Mouse (Mus musculus): Measurements from ENCODE around the gene Krt39. TPM values are rescaled to one million over a fixed set of nuclear protein-coding genes. Genes with fewer than 3 reads are reported as not detected.

Gene Krt39
- polyA plus RNA-seq, 1 experiment from 2014 or later, result not detected

- H3K4me2 ChIP-seq (ENCODE audit: low read length), result no peak overlapping the region
- DNase-seq (ENCODE audit: low spot score) (peak; percentile 94), ATAC-seq (replicated peaks; ENCODE audit: low FRiP score, low TSS enrichment, low read depth) (no peak)
- 0 out of 2 replicates have a peak, but pooled peaks cover 3% of the 10 kb centered on the region for H3K4me1 ChIP-seq (replicated peaks; ENCODE audit: control insufficient read depth, insufficient read depth, low read length)
- no peaks in the 10 kb centered on the region for H3K27me3 ChIP-seq (replicated peaks; ENCODE audit: control insufficient read depth, insufficient read depth, low read length)
- WGBS, result 3% methylated on average over 5 of the region's 5 CpGs
- no peaks in the 10 kb centered on the region for H3K36me3 ChIP-seq (ENCODE audit: control insufficient read depth, insufficient read depth, low read length)
- no peak overlapping the region for H3K27ac ChIP-seq (ENCODE audit: low read depth)
- no peak overlapping the region for H3K9ac ChIP-seq (ENCODE audit: low read length)
- no peaks in the 10 kb centered on the region for H3K9me3 ChIP-seq (ENCODE audit: control insufficient read depth, low read length)
- no peak overlapping the region for H3K4me3 ChIP-seq (ENCODE audit: low read depth, low read length)
Observed at GRCm38 (mm10) chr11:99464836-99465235, 56.3 kb downstream of the Krt39 start.

Other genes starting within 250 kb of the Krt39 start
- not detected in 2 replicates for gene Krt24, start 236.1 kb downstream of the Krt39 start, polyA plus RNA-seq (2014; fragmentation: Nextera tagmentation; extraction: Ambion mirVana)
- gene Krt25, start 198.4 kb downstream of the Krt39 start, polyA plus RNA-seq (2014; fragmentation: Nextera tagmentation; extraction: Ambion mirVana), result 0.15 TPM in 1 of 2 replicates, not detected in the other
- 0.04 and 0.16 TPM in 2 replicates for gene Krt26, start 183.4 kb downstream of the Krt39 start, polyA plus RNA-seq (2014; fragmentation: Nextera tagmentation; extraction: Ambion mirVana)
- not detected in 2 replicates for gene Krt27, start 170.2 kb downstream of the Krt39 start, polyA plus RNA-seq (2014; fragmentation: Nextera tagmentation; extraction: Ambion mirVana)
- gene Krt28, start 146.4 kb downstream of the Krt39 start, polyA plus RNA-seq (2014; fragmentation: Nextera tagmentation; extraction: Ambion mirVana), result not detected in 2 replicates
- gene Krt10, start 132.0 kb downstream of the Krt39 start, polyA plus RNA-seq (2014; fragmentation: Nextera tagmentation; extraction: Ambion mirVana), result 26.2 and 28.5 TPM in 2 replicates
- gene Krt12, start 99.1 kb downstream of the Krt39 start, polyA plus RNA-seq (2014; fragmentation: Nextera tagmentation; extraction: Ambion mirVana), result not detected in 2 replicates
- gene Krt20, start 83.2 kb downstream of the Krt39 start, polyA plus RNA-seq (2014; fragmentation: Nextera tagmentation; extraction: Ambion mirVana), result 16.5 and 17.1 TPM in 2 replicates
- 6.0 and 9.2 TPM in 2 replicates for gene Krt23, start 28.2 kb downstream of the Krt39 start, polyA plus RNA-seq (2014; fragmentation: Nextera tagmentation; extraction: Ambion mirVana)
- not detected in 2 replicates for gene Krt40, start 21.8 kb upstream of the Krt39 start, polyA plus RNA-seq (2014; fragmentation: Nextera tagmentation; extraction: Ambion mirVana)
- not detected in 2 replicates for gene Krtap3-3, start 29.5 kb upstream of the Krt39 start, polyA plus RNA-seq (2014; fragmentation: Nextera tagmentation; extraction: Ambion mirVana)
- not detected in 2 replicates for gene Krtap3-2, start 35.5 kb upstream of the Krt39 start, polyA plus RNA-seq (2014; fragmentation: Nextera tagmentation; extraction: Ambion mirVana)
- gene Gm11939, start 38.1 kb upstream of the Krt39 start, polyA plus RNA-seq (2014; fragmentation: Nextera tagmentation; extraction: Ambion mirVana), result not detected in 2 replicates
- gene Krtap3-1, start 45.3 kb upstream of the Krt39 start, polyA plus RNA-seq (2014; fragmentation: Nextera tagmentation; extraction: Ambion mirVana), result not detected in 2 replicates
- not detected in 2 replicates for gene Krtap1-5, start 59.7 kb upstream of the Krt39 start, polyA plus RNA-seq (2014; fragmentation: Nextera tagmentation; extraction: Ambion mirVana)
- gene Krtap1-4, start 62.3 kb upstream of the Krt39 start, polyA plus RNA-seq (2014; fragmentation: Nextera tagmentation; extraction: Ambion mirVana), result not detected in 2 replicates
- gene Krtap1-3, start 70.0 kb upstream of the Krt39 start, polyA plus RNA-seq (2014; fragmentation: Nextera tagmentation; extraction: Ambion mirVana), result not detected in 2 replicates
- not detected in 2 replicates for gene Krtap9-3, start 76.8 kb upstream of the Krt39 start, polyA plus RNA-seq (2014; fragmentation: Nextera tagmentation; extraction: Ambion mirVana)
- not detected in 2 replicates for gene Gm11938, start 82.0 kb upstream of the Krt39 start, polyA plus RNA-seq (2014; fragmentation: Nextera tagmentation; extraction: Ambion mirVana)
- not detected in 2 replicates for gene Gm11937, start 88.9 kb upstream of the Krt39 start, polyA plus RNA-seq (2014; fragmentation: Nextera tagmentation; extraction: Ambion mirVana)
- gene Krtap2-4, start 93.5 kb upstream of the Krt39 start, polyA plus RNA-seq (2014; fragmentation: Nextera tagmentation; extraction: Ambion mirVana), result not detected in 2 replicates
- not detected in 2 replicates for gene Gm11562, start 99.1 kb upstream of the Krt39 start, polyA plus RNA-seq (2014; fragmentation: Nextera tagmentation; extraction: Ambion mirVana)
- not detected in 2 replicates for gene Krtap4-1, start 106.9 kb upstream of the Krt39 start, polyA plus RNA-seq (2014; fragmentation: Nextera tagmentation; extraction: Ambion mirVana)
- not detected in 2 replicates for gene Krtap4-2, start 113.7 kb upstream of the Krt39 start, polyA plus RNA-seq (2014; fragmentation: Nextera tagmentation; extraction: Ambion mirVana)
- not detected in 2 replicates for gene Krtap4-7, start 122.8 kb upstream of the Krt39 start, polyA plus RNA-seq (2014; fragmentation: Nextera tagmentation; extraction: Ambion mirVana)
- gene Gm11555, start 128.9 kb upstream of the Krt39 start, polyA plus RNA-seq (2014; fragmentation: Nextera tagmentation; extraction: Ambion mirVana), result not detected in 2 replicates
- not detected in 2 replicates for gene Gm11563, start 137.6 kb upstream of the Krt39 start, polyA plus RNA-seq (2014; fragmentation: Nextera tagmentation; extraction: Ambion mirVana)
- not detected in 2 replicates for gene Krtap4-6, start 144.6 kb upstream of the Krt39 start, polyA plus RNA-seq (2014; fragmentation: Nextera tagmentation; extraction: Ambion mirVana)
- gene Gm14190, start 169.4 kb upstream of the Krt39 start, polyA plus RNA-seq (2014; fragmentation: Nextera tagmentation; extraction: Ambion mirVana), result not detected in 2 replicates
- gene Gm14180, start 213.0 kb upstream of the Krt39 start, polyA plus RNA-seq (2014; fragmentation: Nextera tagmentation; extraction: Ambion mirVana), result not detected in 2 replicates